In genomic region chr4:63319566-63319965, GRCm38 (mm10) we compare ENCODE assay signal across 13 mouse cellular contexts. TPM values are rescaled to one million over a fixed set of nuclear protein-coding genes. Genes with fewer than 3 reads are reported as not detected.
DNase-seq lines count a peak whose midpoint lies in the region; ATAC-seq and TF ChIP-seq lines count a peak whose summit lies in the region.
"Not testable (repeated sequence)": the region's sequence is repeated elsewhere in the genome, so short reads cannot be mapped to it uniquely, and the experiment has no call there.
"Had no signal": no experiment of that assay in that cellular context is flagged by ENCODE, and none has a peak within 500 bp of the region (broad histone marks: within the 10 kb centered on the region; RNA-seq: fewer than 3 reads in every experiment).

No protein-coding gene starts in this region.

- H3K36me3 ChIP-seq in C2C12 (ENCODE audit: control insufficient read depth, insufficient read depth): not testable (repeated sequence)
- peaks cover 71% of the 10 kb centered on the region for H3K36me3 ChIP-seq in limb, embryonic 10.5 days
- peaks cover 26% of the 10 kb centered on the region for H3K36me3 ChIP-seq in midbrain, embryonic 10.5 days

- peak; percentile 73 for DNase-seq in embryo, embryonic 11 days
- peak; percentile 69 for DNase-seq in kidney, adult 18-20 months
- DNase-seq in limb, embryonic 10.5 days (ENCODE audit: low spot score): peak; percentile 66
- DNase-seq in midbrain, embryonic 10.5 days (ENCODE audit: low spot score): peak; percentile 52
- peak; percentile 31 to 74 for DNase-seq in spleen, postnatal 10 days (ENCODE audit: low spot score in 2 of 2)

- H3K9me3 ChIP-seq in limb, embryonic 10.5 days (replicated peaks); midbrain, embryonic 10.5 days (replicated peaks): not testable (repeated sequence)

- not testable (repeated sequence) for H3K4me1 ChIP-seq in bone marrow, adult 2 months (ENCODE audit: control insufficient read depth, insufficient read depth, low read length); limb, embryonic 10.5 days; midbrain, embryonic 10.5 days

- H3K4me3 ChIP-seq in C2C12 (ENCODE audit: insufficient read depth, poor library complexity, severe bottlenecking); bone marrow, adult 2 months (replicated peaks; ENCODE audit: control insufficient read depth, low read depth, low read length); limb, embryonic 10.5 days; midbrain, embryonic 10.5 days: not testable (repeated sequence)

- H3K79me3 ChIP-seq in C2C12 (ENCODE audit: low read depth): not testable (repeated sequence)

- TF ChIP-seq POLR2A in bone marrow, adult 2 months (IDR thresholded peaks at IDR 0.05; ENCODE audit: borderline replicate concordance, control insufficient read depth, low read depth, low read length): not testable (repeated sequence)

- peak; percentile 74 for ATAC-seq in granulocyte monocyte progenitor cell, adult 5-6 weeks (replicated peaks; ENCODE audit: poor library complexity, severe bottlenecking)

- H3K79me2 ChIP-seq in C2C12 (ENCODE audit: control insufficient read depth, insufficient read depth): not testable (repeated sequence)

- 25% methylated on average over 3 of the region's 3 CpGs for WGBS in bone marrow, adult 2 months
- 35% methylated on average over 3 of the region's 3 CpGs for WGBS in limb, embryonic 10.5 days
- 40% methylated on average over 3 of the region's 3 CpGs for WGBS in midbrain, embryonic 10.5 days

- not testable (repeated sequence) for H3K27me3 ChIP-seq in C2C12 (ENCODE audit: control insufficient read depth, insufficient read depth, insufficient read length); limb, embryonic 10.5 days (ENCODE audit: low read depth, poor library complexity, severe bottlenecking); midbrain, embryonic 10.5 days (ENCODE audit: low read depth, poor library complexity, severe bottlenecking)

- H3K27ac ChIP-seq in bone marrow, adult 2 months (ENCODE audit: control insufficient read depth, insufficient read depth, low read depth, low read length, poor library complexity); limb, embryonic 10.5 days; midbrain, embryonic 10.5 days (replicated peaks): not testable (repeated sequence)

- peak; percentile 46 for TF ChIP-seq CTCF in C2C12 (IDR thresholded peaks at IDR 0.05; ENCODE audit: control insufficient read depth, insufficient read depth, insufficient read length)
- peak; percentile 61 for TF ChIP-seq CTCF in bone marrow, adult 2 months (IDR thresholded peaks at IDR 0.05; ENCODE audit: control insufficient read depth, insufficient read depth, low read length)

- H3ac ChIP-seq in C2C12 (ENCODE audit: control insufficient read depth, insufficient read length, low read depth): not testable (repeated sequence)

RNA-seq across cellular contexts. Expression of gene Orm1, which starts 24.8 kb away (rescaled TPM):
- polyA plus RNA-seq in C2C12 (2012; fragmentation: generic; extraction: Trizol): 0.05 TPM
- polyA plus RNA-seq in bone marrow, adult 2 months (2011; ENCODE audit: insufficient read depth, insufficient read length, low replicate concordance, missing spikeins): 13.2 and 43.2 TPM in 2 replicates
- not detected in 2 replicates for total RNA-seq in granulocyte monocyte progenitor cell, adult 5-6 weeks (2014; fragmentation: Nextera tagmentation)
- 1.3 and 3.2 TPM in 2 replicates for total RNA-seq in granulocyte monocyte progenitor cell, adult 5-6 weeks (2017)
- not detected in 2 replicates for polyA plus RNA-seq in limb, embryonic 10.5 days (2016; fragmentation: Nextera tagmentation; extraction: Ambion mirVana)
- polyA plus RNA-seq in midbrain, embryonic 10.5 days (2016; fragmentation: Nextera tagmentation; extraction: Ambion mirVana): not detected in 2 replicates
- total RNA-seq: G1E; left cerebral cortex, postnatal 10 days had no signal
- polyA plus RNA-seq: G1E; heart, embryonic 13.5 days had no signal

RNA-seq across cellular contexts. Expression of gene Orm3, which starts 36.4 kb away (rescaled TPM):
- polyA plus RNA-seq in C2C12 (2012; fragmentation: generic; extraction: Trizol): not detected
- polyA plus RNA-seq in bone marrow, adult 2 months (2011; ENCODE audit: insufficient read depth, insufficient read length, low replicate concordance, missing spikeins): not detected in 2 replicates
- total RNA-seq in granulocyte monocyte progenitor cell, adult 5-6 weeks (2014; fragmentation: Nextera tagmentation): not detected in 2 replicates
- not detected in 2 replicates for total RNA-seq in granulocyte monocyte progenitor cell, adult 5-6 weeks (2017)
- not detected in 2 replicates for polyA plus RNA-seq in limb, embryonic 10.5 days (2016; fragmentation: Nextera tagmentation; extraction: Ambion mirVana)
- not detected in 2 replicates for polyA plus RNA-seq in midbrain, embryonic 10.5 days (2016; fragmentation: Nextera tagmentation; extraction: Ambion mirVana)
- total RNA-seq: G1E; left cerebral cortex, postnatal 10 days had no signal
- polyA plus RNA-seq: embryonic facial prominence, embryonic 15.5 days; G1E; heart, embryonic 13.5 days; stomach, embryonic 15.5 days had no signal

RNA-seq across cellular contexts. Expression of gene Orm2, which starts 42.7 kb away (rescaled TPM):
- polyA plus RNA-seq in C2C12 (2012; fragmentation: generic; extraction: Trizol): not detected
- not detected in 2 replicates for polyA plus RNA-seq in bone marrow, adult 2 months (2011; ENCODE audit: insufficient read depth, insufficient read length, low replicate concordance, missing spikeins)
- not detected in 2 replicates for total RNA-seq in granulocyte monocyte progenitor cell, adult 5-6 weeks (2014; fragmentation: Nextera tagmentation)
- not detected in 2 replicates for total RNA-seq in granulocyte monocyte progenitor cell, adult 5-6 weeks (2017)
- not detected in 2 replicates for polyA plus RNA-seq in limb, embryonic 10.5 days (2016; fragmentation: Nextera tagmentation; extraction: Ambion mirVana)
- not detected in 2 replicates for polyA plus RNA-seq in midbrain, embryonic 10.5 days (2016; fragmentation: Nextera tagmentation; extraction: Ambion mirVana)
- total RNA-seq: G1E; left cerebral cortex, postnatal 10 days had no signal
- polyA plus RNA-seq: G1E; heart, embryonic 13.5 days; stomach, embryonic 15.5 days had no signal

Comparison
In these comparisons a context has a peak if more than half of its experiments do, and no peak if none do; other contexts are left out.
1. RNA of gene Orm1, which starts 24.8 kb away (polyA plus RNA-seq): 13.2 to 43.2 TPM in bone marrow, adult 2 months; not detected in limb, embryonic 10.5 days, 0.05 TPM in C2C12 (single experiment) and not detected in midbrain, embryonic 10.5 days; every median in the first group is over 10 times any median in the second.
2. Peak in every context shown above with its lines, with median percentiles within 50 percentile points of each other: DNase-seq.